Mouse (Mus musculus): ENCODE measurements around the gene Slc6a6. TPM values are rescaled to one million over a fixed set of nuclear protein-coding genes. Genes with fewer than 3 reads are reported as not detected.

The Slc6a6 gene
- total RNA-seq, 2 experiments from 2014 or later = 52.1 to 57.8 TPM

DNA sequence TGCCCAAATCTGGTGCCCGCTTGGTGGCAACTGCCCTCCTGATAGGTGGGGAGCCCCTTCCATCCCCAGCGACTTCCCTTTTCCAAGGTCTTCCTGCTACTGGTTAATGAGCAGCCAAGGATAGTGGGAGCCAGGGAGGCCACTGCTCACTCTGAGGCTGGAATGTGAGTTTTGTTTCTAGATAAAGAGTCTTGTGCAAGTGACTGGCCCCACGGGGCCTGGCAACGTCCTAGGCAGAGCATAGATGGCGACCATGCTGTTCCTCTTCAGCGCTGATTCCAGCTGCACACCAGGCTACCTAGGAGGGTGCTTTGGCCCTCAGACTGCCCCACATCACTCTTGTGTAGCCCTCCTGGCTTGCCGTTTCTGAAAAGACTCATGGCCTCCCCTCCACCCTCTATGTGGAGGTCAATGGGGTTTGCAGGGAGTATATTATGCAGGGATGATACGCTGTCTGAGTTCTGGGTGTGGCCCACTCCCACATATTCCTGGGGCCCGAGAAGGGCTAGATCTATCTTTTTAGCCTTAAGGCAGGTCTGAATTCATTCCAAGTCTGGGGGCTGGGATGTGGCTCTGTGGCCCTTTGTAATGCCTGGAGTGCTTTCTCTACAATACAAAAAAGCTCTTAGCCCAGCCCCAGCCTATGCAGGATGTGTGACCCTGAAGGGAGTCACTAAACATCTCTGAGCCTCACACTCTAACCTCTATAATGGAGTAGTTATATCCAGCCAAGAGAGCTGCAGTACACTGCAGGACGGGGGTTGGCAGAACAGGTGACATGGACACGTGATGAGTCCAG, 17.2 kb downstream of the Slc6a6 start:
- no peak for DNase-seq

DNA sequence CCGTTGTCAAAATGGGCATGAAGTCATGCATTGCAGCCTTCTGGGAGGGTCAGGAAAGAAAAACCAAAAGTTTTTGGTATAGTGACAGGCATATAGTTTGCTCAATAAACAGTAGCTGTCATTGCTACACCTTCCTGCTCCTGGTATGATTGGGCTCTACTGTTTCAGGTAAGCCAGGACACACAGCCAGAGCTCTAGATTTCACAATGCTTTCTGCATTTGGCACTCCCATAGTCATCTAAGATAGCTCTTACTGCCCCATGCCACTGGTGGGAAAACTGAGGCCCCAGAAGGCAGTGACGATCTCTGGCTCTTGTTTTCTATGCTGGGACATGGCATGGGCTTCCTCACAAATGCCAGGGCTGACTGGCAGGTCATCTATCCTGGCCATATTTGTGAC, 19.6 kb downstream of the Slc6a6 start:
- DNase-seq = no peak

DNA sequence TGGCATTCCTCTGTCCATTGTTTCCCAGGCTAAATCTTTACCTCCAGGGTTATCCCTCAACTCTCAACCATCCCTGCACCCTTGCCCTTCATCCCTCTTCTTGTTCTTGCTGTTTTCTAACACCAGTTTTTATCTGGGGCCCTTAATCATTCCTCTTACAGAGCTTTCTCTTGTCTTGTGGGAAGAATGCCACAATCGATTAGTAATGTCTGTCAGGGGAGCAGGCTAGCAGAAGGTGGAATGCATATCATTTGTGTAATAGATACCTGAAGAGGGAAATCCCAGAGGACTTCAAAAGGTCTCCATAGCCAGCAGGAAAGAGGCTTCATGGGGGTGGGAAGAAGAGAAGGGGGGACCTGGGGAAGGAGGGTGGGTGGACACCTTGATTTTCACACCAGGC, 20.6 kb downstream of the Slc6a6 start:
- DNase-seq = no peak

DNA sequence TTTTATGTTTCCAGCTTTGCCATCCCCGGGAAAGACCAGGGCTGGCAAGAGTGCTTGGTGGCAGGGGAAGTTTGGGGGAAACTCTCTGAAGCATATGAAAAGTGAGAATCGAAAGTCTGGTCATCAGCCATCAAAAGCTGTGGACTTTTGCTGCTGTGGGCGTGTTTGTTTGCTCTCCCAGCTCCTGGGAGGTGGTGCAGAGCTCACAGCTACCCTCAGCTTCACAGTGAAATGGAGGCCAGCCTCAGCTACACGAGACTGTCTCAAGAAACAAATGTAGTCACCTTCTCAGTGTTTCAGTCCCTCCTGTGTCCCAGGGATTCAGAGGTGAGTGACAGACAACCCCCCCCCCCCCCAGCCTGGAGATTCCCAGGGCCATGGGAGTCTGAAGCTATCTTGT, 21.8 kb downstream of the Slc6a6 start:
- no peak for DNase-seq

DNA sequence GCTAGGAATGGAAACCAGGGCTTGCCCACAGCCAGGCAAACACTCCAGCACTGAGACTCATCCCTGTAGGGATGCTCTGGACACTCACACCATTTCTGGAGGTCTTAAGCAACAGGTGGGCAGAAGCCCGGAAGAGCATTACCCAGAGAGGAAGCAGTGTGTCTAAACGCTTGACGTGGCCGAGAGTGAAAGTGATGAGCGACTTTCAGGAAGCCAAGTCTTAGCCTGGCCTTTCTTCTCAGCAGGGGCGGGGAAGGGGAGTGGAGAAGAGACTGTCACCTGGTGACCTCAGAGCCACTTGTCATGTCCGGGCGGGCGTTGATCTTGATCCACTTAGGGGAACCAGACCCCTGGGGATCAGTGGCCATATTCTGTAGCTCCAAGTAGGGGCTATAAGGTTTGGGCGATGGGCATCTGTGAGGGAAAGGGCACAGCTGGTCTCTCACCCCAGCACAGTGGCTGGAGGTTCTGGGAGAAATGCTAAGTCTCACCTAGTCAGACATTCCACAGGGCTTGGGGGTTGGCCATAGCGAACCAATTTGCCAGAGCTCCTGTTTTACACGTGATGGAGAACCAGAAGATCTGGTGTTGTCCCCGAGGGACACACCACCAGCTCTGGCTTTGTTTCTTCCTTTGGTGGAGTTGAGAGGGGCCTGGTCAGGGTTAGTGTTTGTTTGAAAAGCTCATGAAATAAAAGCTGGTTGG, 22.4 kb downstream of the Slc6a6 start:
- no peak for DNase-seq

DNA sequence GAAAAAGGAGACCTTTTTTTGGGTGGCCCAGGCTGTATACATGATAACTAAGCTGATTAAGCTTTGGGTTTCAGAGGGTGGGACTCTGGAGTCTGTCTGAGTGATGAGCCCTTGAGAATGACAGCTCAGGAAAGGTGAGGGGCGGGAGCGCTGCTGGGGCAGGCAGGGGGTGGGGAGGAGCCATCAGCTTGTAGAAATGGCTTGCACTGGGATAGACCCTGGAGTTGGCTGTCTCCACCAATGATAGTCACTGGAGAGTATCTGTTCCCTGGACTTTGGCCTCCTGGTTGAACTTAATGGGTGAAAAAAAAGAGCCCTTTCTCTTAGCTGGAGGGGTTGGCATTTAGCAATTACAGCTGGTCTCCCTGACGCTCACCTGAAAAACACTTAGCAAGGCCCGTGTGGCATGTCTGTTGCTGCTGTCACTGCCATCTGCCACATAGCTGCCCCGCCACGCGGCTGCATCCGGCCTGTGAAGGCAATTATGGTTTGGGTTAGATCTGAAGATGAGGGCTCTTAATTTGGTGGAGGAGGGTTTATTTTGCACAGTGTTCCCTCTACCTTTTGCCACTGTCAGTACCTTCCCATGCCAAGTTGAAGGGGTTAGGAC, 23.5 kb downstream of the Slc6a6 start:
- no peak for DNase-seq

DNA sequence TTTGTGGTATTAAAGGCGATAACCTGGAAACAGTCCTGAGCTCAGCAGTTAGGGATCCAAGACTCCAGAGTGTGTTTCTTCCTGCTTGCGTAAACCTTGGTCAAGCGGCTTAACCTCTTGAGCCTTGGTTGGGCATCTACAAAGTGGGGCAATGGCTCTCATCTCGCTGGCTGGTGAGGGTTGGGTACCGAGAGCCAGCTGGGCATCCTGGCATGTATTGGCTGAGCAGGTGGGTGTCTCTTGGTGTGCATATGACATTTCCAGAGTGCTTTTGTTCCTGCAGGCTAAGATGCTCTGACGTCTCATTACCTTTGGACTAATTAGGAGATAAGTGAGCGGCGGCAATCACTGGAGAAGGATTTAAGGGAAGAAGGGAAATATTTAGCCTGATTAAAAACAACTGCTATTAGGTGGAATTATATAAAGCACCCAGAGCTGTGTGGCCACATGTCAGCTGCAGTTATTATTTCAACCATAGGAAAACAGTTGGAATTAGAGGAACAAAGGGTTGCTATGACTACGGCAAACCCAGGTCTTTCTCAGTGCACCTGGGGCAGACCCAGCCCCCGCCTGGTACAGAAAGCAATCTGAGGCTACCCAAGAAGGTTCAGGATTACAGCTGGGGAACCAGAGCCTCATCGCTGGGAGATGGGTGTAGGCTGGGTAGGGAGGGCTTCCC, 24.2 kb downstream of the Slc6a6 start:
- DNase-seq = no peak

DNA sequence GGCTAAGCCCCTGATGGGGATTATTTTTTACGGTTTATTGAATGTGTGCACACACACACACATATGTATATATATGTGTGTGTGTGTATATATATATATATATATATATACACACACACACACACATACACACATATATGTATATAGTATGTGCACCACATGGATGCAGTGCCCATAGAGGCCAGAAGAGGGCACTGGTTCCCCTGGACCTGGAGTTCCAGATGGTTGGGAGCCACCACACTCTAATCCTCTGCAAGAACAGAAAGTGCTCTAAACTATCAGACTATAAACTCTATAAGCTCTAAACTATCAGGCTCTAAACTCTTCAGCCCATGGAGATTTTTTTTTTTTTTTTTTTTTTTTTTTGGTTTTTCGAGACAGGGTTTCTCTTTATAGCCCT, 25.1 kb downstream of the Slc6a6 start:
- DNase-seq = no peak

DNA sequence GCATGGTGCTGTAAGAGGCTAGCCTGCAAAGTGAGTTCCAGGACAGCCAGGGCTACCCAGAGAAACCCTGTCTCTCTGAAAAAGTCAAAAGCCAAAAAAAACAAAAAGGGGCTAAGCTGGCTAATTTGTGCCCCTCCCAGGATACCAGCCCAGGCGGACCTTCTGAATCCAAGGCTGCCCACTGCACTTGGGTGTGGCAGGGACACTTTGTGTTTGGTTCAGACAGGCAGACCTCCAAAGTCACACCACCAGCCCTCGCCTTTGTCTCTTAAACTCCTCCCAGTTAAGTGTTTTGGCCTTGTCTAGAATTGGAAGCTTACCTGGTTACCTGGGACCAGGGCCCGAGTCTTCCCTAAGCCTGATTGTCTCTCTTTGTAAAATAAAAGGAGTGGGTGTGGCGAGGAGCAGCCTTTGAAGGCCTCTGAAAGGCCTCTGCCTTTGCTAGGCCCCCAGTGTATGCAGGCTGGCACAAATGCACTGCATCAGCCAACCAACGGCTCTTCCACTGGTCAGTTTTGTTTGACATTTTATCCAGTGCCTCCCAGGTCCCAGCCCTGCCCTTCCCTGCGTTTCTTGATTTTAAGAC, 26.6 kb downstream of the Slc6a6 start:
- no peak for DNase-seq

DNA sequence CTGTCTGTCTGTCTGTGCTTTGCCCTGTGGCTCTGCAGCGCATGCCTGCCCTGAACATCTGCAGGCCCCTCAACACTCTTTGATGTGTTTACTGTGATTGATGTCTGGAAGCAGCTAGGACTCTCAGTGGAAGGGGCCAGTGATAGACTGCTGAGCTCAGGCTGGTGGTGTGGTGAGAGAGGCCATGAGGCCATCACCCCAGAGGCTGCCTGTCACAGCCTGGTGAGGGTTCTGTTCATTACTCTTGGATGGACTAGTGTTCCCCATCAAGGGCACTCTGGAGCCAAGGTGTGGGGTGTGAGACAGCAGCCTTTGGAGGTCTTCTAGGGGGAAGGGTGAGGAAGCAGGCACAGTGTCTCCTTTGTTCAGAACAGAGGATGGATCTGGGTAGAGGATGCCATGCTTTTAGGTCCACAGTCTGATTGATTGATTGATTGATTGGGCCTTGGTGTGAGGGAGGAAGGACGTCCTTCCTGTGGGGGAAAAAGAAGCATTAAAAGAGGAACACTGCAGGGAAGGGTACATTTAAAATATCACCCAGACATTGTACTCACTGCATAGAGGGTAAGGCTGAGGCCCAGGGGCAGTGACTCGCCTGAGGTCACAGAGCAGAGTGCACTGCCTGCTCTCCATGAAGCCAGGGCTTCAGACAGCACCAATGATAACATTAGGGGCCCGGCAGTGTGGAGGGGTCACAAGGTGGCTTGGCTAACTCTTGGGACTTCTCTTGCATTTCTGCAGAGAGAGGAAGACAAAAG, 28.4 kb downstream of the Slc6a6 start:
- no peak for DNase-seq

DNA sequence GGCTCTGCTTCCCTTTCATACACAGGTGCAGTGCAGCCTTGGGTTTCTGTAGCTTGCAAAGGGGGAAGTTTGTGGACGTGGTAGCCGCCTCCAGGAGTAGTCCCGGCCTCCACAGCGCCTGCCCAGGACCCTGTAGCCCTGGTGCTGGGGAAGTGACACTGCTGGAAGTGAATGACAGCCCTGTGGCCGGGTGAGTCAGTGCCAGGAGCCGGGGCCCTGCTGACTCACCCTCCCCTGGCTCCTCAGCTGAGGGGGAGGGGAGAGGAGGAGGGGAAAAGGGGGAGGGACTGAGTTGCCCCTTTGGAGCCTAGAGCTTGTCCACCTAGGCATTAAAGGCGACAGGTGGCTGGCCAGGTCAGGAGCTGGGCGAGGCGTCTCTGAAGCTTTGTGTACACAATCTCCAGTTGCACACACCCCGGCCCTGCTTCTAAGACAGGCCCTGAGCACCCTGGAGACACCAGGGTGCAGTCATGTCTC, 29.0 kb downstream of the Slc6a6 start:
- peak; percentile 71 for DNase-seq

DNA sequence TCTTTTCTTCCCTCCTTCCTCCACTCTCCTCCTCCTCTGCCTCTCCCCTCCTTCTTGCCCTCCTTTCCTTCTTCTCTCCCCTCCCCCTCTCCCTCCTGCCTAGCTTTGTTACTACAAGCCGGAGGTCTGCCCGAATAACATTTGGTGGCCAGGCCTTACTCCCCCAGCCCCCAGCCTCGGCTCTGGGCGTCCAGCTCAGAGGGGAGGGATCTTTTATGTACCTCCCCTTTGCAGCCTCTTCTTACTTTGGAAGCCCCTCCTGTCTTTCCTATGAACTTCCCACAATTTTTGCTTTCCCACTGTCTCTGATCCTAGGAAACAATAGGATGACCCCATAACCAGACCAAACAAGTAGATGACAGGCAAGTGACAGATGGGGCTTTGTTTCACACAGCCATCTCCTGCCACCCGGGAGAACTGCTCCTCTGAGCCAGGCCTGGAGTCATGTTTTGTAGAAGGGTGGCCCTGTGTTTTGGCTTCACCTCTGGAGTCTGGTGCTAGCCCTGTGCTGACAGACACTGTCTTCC, 29.6 kb downstream of the Slc6a6 start:
- no peak for DNase-seq

DNA sequence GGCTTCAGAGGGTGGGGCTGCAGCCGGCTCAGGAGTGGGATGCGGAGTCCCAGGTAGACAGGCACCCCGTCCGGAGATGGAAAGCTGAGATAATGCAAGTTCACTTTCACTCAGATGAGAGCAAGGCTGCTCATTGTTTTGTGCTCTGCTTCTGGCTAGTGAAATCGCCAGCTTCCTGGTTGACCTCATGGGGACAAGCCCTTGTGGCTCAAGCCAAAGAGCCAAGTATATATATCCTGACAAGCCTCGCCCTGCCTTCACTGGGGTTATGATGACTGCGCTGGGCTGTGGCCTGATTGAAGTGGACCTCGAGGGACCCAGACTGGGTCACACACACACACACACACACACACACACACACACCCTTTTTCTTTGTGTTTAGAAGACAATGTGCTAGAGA, 31.2 kb downstream of the Slc6a6 start:
- DNase-seq = peak; percentile 58

DNA sequence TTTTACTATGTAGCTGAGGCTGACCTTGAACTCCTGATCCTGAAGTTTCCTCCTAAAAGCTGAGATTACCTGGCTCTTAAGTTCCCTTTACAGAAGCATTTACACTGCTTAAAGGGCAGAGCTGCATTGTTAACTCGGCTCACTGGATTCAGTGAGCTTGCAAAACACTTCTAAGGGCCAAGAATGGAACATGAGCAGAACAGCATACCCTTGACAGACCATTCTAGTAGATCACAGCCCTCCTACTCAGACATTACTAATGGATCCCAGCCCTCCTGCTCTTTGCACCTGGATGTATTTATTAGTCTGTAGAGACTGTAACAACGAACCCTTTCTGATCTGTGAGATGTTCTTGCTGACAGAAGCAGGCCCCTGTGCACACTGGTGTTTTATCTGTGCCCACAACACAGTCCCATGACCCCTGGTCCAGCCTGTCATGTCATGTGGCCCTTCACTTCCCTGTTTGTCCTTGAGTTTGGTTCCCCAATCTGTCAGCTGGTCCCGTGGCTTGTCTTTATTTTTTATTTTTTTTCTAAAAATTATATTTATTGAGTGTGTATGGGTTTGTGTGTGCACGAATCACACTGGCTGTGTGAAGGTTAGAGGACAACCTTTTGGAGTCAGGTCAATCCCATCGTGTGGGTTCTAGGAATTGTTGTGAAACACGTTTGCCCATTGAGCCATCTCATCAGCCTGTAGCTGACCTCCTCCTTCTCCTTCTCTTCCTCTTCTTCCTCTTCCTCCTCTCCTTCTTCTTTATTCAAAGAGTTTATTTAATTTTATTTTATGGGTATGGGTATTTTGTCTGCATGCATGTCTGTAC, 32.3 kb downstream of the Slc6a6 start:
- no peak for DNase-seq

DNA sequence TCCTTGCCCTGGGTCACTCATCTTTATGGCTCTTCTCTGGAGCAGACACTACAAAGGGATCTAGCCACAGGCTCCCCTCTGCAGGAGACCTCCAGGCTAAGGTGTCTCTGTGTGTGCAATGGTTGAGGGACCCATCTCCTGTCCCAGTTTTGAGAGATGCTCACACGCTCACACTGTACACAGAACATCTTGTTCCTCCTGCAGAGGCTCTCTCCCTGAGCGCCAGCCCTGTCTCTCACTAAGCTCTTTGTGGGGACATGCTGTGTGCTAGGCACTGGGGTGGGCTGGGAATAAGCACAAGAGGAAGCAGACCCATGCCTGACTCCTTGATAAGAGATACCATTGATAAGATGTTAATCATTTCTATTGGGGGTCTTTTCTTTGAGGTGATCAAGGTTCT, 34.2 kb downstream of the Slc6a6 start:
- DNase-seq = no peak

DNA sequence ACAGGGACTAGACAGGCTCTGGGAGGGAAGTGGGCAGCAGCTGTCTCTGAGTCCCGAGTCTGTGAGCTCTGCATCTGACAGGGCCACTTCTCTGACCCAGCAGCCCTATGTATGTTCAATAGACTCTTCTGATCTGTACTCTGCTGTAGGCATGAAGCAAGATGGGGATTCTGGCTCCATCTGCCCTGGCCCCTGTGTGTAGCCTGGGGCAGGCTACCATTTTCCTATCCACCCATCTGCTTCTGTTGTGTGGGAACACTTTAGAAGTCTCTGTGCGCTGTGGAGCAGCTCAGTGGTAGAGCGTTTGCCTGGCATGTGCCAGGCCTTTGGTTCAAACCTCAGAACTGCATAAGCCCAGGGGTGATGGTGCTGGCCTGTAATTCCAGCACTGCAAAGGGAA, 34.8 kb downstream of the Slc6a6 start:
- no peak for DNase-seq

DNA sequence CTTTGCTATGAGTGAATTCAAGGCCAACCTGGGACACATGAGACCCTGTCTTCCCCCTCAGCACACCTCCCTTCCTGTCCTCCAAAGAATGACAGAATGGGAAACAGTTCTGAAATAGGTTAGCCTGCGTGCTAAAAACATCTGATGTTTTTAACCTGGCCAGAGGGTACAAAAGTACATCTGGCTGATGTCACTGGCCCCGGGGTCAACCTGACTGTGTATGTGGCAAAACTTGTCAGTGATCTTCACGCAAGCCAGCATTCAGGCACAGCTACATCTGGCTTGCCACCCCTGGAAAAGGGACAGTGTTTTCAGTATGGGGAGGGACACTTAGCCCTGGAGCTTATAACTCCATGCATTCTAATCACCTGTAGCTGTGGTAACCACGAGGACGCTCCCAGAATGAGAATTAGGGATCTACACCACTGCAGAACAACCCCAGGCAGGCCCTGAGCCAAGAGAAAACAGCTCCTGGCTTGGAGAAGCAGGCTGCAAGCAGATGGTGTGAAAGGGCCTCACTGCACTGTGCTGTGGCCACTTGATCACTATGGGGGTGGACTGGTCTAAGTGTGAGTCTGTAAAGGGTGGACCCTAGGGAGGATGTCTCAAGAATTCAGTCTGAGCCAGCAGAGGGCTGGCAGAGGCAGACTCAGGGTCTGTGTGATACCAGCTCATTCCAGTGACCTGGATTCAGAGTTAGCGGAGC, 35.3 kb downstream of the Slc6a6 start:
- DNase-seq = no peak

DNA sequence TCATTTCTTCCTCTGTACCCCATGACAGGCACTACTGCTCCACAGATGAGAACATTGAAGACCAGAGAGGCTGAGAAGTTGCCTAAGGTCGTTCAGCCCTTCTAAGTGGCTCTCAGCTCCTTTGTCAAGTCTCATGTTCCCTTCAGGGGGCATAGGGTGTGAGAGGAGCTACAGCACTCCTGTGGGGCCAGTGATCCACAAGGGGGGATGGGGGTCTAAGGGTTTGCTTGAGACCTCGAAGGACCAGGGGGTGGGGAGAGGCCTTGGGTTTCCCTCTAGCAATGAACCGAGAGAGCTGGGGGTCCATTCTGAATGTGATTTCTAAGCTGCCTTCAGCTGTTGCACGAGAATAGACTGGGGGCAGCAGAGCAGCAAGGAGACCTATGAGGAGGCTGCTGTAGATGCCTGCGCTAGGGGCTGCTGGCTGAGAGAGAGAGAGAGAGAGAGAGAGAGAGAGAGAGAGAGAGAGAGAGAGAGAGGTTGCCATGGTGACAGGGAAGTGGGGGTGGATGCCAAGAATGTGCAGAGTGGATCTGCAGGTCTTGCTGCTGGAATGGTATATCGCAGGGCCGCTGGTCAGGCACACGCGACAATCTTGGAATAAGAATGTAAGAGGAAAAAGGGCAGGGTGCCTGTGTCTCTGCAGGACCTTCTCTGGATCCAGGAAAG, 36.1 kb downstream of the Slc6a6 start:
- no peak for DNase-seq

DNA sequence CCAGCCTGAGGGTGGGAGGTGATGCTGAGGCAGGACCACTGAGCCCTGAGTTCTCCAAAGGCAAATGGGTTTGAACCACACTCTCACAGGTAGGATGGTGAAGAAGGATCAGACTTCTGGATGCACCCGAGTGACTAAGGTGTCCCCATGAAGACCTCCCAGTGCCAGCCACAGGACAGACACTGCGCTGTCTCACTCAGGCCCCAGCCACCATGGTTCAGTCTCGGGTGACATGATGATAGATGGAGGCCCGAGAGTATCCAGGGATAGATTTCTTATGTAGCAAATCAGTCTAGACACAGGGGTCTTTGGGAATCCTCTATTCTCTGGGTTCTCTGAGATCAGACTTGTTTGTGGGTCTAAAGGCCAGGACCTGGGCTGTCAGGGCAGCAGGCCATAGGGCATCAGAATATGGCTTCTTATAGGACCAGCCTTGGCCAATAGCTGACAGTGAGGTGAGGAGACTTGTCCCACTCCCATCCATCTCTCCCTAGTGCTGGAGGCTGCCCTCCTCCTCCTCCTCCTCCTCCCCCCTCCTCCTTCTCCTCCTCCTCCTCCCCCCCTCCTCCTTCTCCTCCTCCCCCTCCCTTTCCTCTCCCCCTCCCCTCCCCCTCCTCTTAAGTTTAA, 36.8 kb downstream of the Slc6a6 start:
- DNase-seq = no peak
